Mouse (Mus musculus) hindbrain, embryonic 13.5 days (tissue): ENCODE results near the gene Galnt18. TPM values are rescaled to one million over a fixed set of nuclear protein-coding genes. Genes with fewer than 3 reads are reported as not detected.

Experiments
- ATAC-seq: fragments of 200-750 bp; cut with Nextera tagmentation; 2 replicates; pipeline ENCODE4 v1.8.0; 2017; ENCODE audit warnings: moderate TSS enrichment; ENCODE audit not compliant: low FRiP score
- H3K27ac ChIP-seq: fragments of 300-500 bp; sonication (generic); 2 replicates; pipeline ENCODE4 v1.5.1; 2015; ENCODE audit warnings: inconsistent platforms, mild to moderate bottlenecking, moderate library complexity
- H3K27me3 ChIP-seq: fragments of 300-500 bp; sonication (generic); 2 replicates; pipeline ENCODE4 v1.6.1; 2015; ENCODE audit warnings: mild to moderate bottlenecking, inconsistent platforms
- H3K36me3 ChIP-seq: fragments of 300-500 bp; sonication (generic); 2 replicates; pipeline ENCODE4 v1.6.1; 2015; ENCODE audit warnings: mild to moderate bottlenecking, inconsistent platforms
- H3K4me1 ChIP-seq: fragments of 300-500 bp; sonication (generic); replicated peaks from 2 replicates; pipeline ENCODE4 v1.6.1; 2015; ENCODE audit warnings: inconsistent platforms
- H3K4me2 ChIP-seq: fragments of 300-500 bp; sonication (generic); 2 replicates; pipeline ENCODE4 v1.6.1; 2015; ENCODE audit warnings: inconsistent platforms, mild to moderate bottlenecking, moderate library complexity
- H3K4me3 ChIP-seq: fragments of 300-500 bp; sonication (generic); 2 replicates; pipeline ENCODE4 v1.5.1; 2015; ENCODE audit warnings: mild to moderate bottlenecking, inconsistent platforms
- H3K9ac ChIP-seq: fragments of 300-500 bp; sonication (generic); 2 replicates; pipeline ENCODE4 v1.6.1; 2015; ENCODE audit warnings: mild to moderate bottlenecking, inconsistent platforms
- H3K9me3 ChIP-seq: fragments of 300-500 bp; sonication (generic); 2 replicates; pipeline ENCODE4 v1.6.1; 2016; ENCODE audit warnings: inconsistent platforms
- WGBS: fragments of 180-500 bp; shearing (Covaris S2); methylation state at CpG from one replicate; pipeline ENCODE4 v1.1.7; 2015; 5-methylcytosine and 5-hydroxymethylcytosine counted together
- polyA plus RNA-seq: library from polyadenylated mRNA; unstranded; fragments of >200 nt; fragmentation: Nextera tagmentation; extraction: Ambion mirVana; gene quantifications from 2 replicates; pipeline ENCODE4 v1.2.1, GENCODE M21; 2015

The Galnt18 gene
- polyA plus RNA-seq, 1 experiment from 2014 or later = 10.4 TPM

DNA sequence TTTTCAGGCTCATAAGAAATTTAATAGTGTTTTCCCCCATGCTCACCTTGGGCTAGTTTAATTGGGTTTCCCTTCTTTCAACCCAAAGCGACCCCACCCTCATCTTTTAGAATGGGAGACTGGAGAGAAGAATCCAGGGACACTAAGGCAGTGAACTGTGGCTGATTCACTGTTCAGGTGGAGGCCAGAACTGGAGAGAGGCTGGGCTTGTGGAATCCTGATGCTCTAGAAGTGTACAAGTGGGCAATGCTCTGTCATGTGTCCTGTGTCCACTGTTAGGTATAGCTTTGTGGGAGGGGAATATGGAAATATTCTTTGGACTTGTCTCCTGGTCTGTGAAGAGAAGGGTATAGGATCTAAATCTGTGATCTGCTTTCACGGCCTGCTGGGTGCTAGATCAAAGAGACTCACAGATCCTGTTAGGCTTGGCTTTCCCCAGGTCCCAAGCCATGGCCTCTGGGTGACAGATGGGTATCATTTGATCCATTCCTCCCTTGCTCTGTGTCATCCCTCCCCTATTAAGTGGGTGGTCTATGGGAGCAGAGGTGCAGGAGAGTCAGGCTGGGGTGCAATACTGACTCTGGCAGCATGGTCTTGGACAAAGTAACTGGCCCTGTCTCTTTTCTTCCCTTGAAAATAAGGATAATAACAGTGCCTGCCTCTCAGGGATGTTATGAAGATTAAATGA is 270.5 kb downstream of the Galnt18 start:
- H3K27me3 ChIP-seq = no peaks in the 10 kb centered on the region
- no peak overlapping the region for H3K27ac ChIP-seq
- peak; percentile 24; the same call in 1 of the 2 replicates for ATAC-seq
- H3K4me2 ChIP-seq = no peak overlapping the region
- 84% methylated on average over 2 of the region's 2 CpGs for WGBS
- no peaks in the 10 kb centered on the region for H3K4me1 ChIP-seq
- peaks cover 4% of the 10 kb centered on the region; the same call in 1 of the 2 replicates for H3K36me3 ChIP-seq
- no peak overlapping the region for H3K4me3 ChIP-seq
- no peak overlapping the region for H3K9ac ChIP-seq
- no peaks in the 10 kb centered on the region for H3K9me3 ChIP-seq

GRCm38 (mm10) chr7:111500616-111501015 is 279.2 kb downstream of the Galnt18 start:
- H3K27me3 ChIP-seq = 0 out of 2 replicates have a peak, but pooled peaks cover 5% of the 10 kb centered on the region
- H3K9ac ChIP-seq = no peak overlapping the region
- ATAC-seq = no peak
- 64% methylated on average over 2 of the region's 2 CpGs for WGBS
- no peaks in the 10 kb centered on the region for H3K36me3 ChIP-seq
- H3K27ac ChIP-seq = no peak overlapping the region
- no peak overlapping the region for H3K4me3 ChIP-seq
- no peaks in the 10 kb centered on the region for H3K9me3 ChIP-seq
- H3K4me2 ChIP-seq = no peak overlapping the region
- no peaks in the 10 kb centered on the region; the same call in 1 of the 2 replicates for H3K4me1 ChIP-seq

GRCm38 (mm10) chr7:111499255-111499790 is 280.5 kb downstream of the Galnt18 start:
- Histone ChIP-seq H3K4me2 (no peak overlapping the region), H3K27me3 (0 out of 2 replicates have a peak, but pooled peaks cover 5% of the 10 kb centered on the region), H3K4me1 (no peaks in the 10 kb centered on the region; the same call in 1 of the 2 replicates), H3K4me3 (no peak overlapping the region), H3K9me3 (no peaks in the 10 kb centered on the region), H3K27ac (no peak overlapping the region), H3K9ac (no peak overlapping the region), H3K36me3 (no peaks in the 10 kb centered on the region)
- WGBS = 66% methylated on average over 2 of the region's 2 CpGs
- ATAC-seq = no peak

DNA sequence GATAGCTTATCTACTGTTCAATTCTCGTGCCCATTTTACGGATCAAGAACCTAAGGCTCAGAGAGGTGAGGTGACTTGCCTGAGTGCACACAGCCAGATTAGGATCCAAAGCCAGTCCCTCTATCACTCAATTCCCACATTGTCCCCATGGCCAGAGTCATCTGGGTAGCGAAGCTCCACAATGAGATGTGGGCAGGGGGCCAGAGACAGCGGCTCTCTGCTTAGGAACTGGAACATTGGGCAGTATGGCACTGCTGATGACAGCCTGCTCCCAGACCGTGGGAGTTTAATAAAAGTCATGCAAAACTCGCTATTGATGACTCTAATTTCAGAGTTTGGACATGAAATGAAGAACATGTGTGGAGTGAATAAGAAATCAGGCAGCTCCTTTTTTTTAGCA is 282.6 kb downstream of the Galnt18 start:
- Histone ChIP-seq H3K9me3 (no peaks in the 10 kb centered on the region), H3K27me3 (0 out of 2 replicates have a peak, but pooled peaks cover 5% of the 10 kb centered on the region), H3K4me2 (no peak overlapping the region), H3K9ac (no peak overlapping the region), H3K4me1 (no peaks in the 10 kb centered on the region; the same call in 1 of the 2 replicates), H3K36me3 (no peaks in the 10 kb centered on the region), H3K4me3 (no peak overlapping the region), H3K27ac (no peak overlapping the region)
- 74% methylated on average over 6 of the region's 6 CpGs for WGBS
- no peak for ATAC-seq

DNA sequence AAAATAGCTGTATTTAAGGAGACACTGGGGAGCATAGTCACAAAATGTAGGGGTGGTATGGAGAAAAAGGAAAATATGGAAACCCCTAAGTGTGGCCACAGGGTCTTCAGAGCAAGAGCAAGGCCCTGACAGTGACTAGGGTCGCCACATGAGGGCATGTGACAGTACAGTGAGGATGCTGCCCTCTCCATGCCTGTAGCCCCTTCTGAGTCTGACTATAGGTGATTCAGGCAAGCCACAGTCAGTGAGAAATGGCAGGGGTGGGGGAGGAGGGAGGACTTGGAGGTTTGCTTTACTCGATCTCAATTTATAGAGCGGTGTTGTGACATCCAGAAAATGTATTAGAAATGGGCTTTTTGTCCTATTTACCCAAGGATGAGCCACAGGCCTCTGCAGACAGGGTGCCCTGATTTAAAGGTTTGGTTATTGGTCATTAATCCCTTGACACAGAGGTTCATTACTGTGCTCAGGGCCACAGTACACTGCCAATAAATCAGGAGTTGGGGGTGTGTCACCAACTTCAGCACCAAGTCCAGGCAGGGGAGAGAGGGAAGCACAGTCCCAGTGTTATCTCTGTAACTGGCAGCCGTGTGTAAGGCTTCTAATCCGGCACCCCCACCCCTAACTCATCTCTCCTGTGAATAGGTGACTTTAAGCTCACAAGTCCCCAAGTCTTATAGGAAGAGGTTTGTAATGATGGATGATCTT is 287.4 kb downstream of the Galnt18 start:
- 0 out of 2 replicates have a peak, but pooled peaks cover 2% of the 10 kb centered on the region for H3K27me3 ChIP-seq
- no peak overlapping the region for H3K9ac ChIP-seq
- no peak for ATAC-seq
- H3K9me3 ChIP-seq = no peaks in the 10 kb centered on the region
- H3K27ac ChIP-seq = no peak overlapping the region
- no peaks in the 10 kb centered on the region for H3K36me3 ChIP-seq
- H3K4me3 ChIP-seq = no peak overlapping the region
- peaks cover 9% of the 10 kb centered on the region; the same call in 1 of the 2 replicates for H3K4me1 ChIP-seq
- whole genome bisulfite sequencing = 81% methylated on average over 5 of the region's 5 CpGs
- H3K4me2 ChIP-seq = no peak overlapping the region

DNA sequence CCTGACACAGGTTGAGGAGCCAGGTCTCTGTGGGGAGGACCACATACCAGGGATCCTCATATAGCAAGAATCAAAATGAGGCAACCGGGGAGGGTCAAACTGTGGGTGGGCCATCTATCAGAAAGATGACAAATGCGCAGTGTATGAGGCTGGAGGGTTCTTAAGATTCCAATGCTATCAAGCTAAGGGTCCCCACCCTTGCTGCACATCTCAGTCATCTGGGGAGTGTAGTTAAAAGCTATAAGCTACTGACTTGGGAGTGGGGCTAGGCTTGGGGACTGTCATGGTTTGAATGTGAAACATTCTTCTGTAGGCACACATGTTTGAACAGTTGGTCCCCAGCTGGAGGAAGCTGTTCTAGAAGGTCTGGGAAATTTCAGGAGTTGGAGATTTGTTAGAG is 288.2 kb downstream of the Galnt18 start:
- no peak for ATAC-seq
- H3K36me3 ChIP-seq = no peaks in the 10 kb centered on the region
- H3K9me3 ChIP-seq = no peaks in the 10 kb centered on the region
- peaks cover 17% of the 10 kb centered on the region for H3K4me1 ChIP-seq
- 83% methylated on average over 2 of the region's 2 CpGs for WGBS
- H3K4me2 ChIP-seq = no peak overlapping the region
- H3K27me3 ChIP-seq = 0 out of 2 replicates have a peak, but pooled peaks cover under 1% of the 10 kb centered on the region
- no peak overlapping the region for H3K4me3 ChIP-seq
- H3K27ac ChIP-seq = no peak overlapping the region
- no peak overlapping the region for H3K9ac ChIP-seq

- 12% methylated on average over 3 of the region's 3 CpGs for WGBS
- H3K36me3 ChIP-seq = no peaks in the 10 kb centered on the region
- H3K9ac ChIP-seq = no peak overlapping the region
- no peak for ATAC-seq
- H3K9me3 ChIP-seq = no peaks in the 10 kb centered on the region
- H3K4me3 ChIP-seq = no peak overlapping the region
- 0 out of 2 replicates have a peak, but pooled peaks cover 3% of the 10 kb centered on the region for H3K27me3 ChIP-seq
- H3K4me2 ChIP-seq = no peak overlapping the region
- no peak overlapping the region for H3K27ac ChIP-seq
- peaks cover 17% of the 10 kb centered on the region for H3K4me1 ChIP-seq
These were observed 292.9 kb downstream of the Galnt18 start for GRCm38 (mm10) chr7:111486811-111487333.

- H3K27ac ChIP-seq = no peak overlapping the region
- H3K4me2 ChIP-seq = no peak overlapping the region
- H3K9me3 ChIP-seq = no peaks in the 10 kb centered on the region
- H3K9ac ChIP-seq = no peak overlapping the region
- H3K4me1 ChIP-seq = peaks cover 11% of the 10 kb centered on the region
- no peaks in the 10 kb centered on the region for H3K36me3 ChIP-seq
- ATAC-seq = no peak
- WGBS = 76% methylated on average over 4 of the region's 4 CpGs
- 0 out of 2 replicates have a peak, but pooled peaks cover 3% of the 10 kb centered on the region for H3K27me3 ChIP-seq
- H3K4me3 ChIP-seq = no peak overlapping the region
These were observed 295.9 kb downstream of the Galnt18 start for GRCm38 (mm10) chr7:111483896-111484295.

DNA sequence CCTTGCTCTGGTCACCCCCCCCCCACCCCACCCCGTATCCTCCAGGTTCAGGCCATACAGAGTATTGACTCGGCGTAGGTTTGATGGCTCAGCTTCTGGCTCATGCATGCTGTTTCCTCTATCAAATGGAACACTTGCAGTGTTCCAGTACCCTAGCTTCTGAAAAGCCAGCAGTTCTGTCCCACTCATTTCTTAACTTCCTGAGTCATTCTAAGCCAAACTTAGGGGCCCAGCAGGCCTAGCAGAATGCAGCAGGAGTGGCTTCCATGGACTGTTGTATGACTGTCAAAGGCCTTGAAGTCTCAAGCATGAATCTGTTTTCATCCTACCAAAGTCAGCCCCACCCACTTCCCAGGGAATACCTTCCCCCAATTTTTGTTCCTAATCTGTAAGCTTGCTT is 296.5 kb downstream of the Galnt18 start:
- no peak overlapping the region for H3K27ac ChIP-seq
- no peak overlapping the region for H3K4me2 ChIP-seq
- no peak for ATAC-seq
- H3K9ac ChIP-seq = no peak overlapping the region
- WGBS = 98% methylated on average over 3 of the region's 3 CpGs
- peaks cover 11% of the 10 kb centered on the region for H3K4me1 ChIP-seq
- no peak overlapping the region for H3K4me3 ChIP-seq
- H3K36me3 ChIP-seq = no peaks in the 10 kb centered on the region
- H3K27me3 ChIP-seq = 0 out of 2 replicates have a peak, but pooled peaks cover 3% of the 10 kb centered on the region
- H3K9me3 ChIP-seq = no peaks in the 10 kb centered on the region

GRCm38 (mm10) chr7:111467715-111468114 is 312.1 kb downstream of the Galnt18 start:
- H3K9ac ChIP-seq = no peak overlapping the region
- no peak for ATAC-seq
- no peaks in the 10 kb centered on the region for H3K9me3 ChIP-seq
- H3K4me2 ChIP-seq = no peak overlapping the region
- no peaks in the 10 kb centered on the region for H3K36me3 ChIP-seq
- WGBS = 63% methylated on average over 5 of the region's 5 CpGs
- H3K4me3 ChIP-seq = no peak overlapping the region
- no peaks in the 10 kb centered on the region for H3K4me1 ChIP-seq
- H3K27me3 ChIP-seq = no peaks in the 10 kb centered on the region
- H3K27ac ChIP-seq = no peak overlapping the region

GRCm38 (mm10) chr7:111466720-111467119 is 313.1 kb downstream of the Galnt18 start:
- ATAC-seq = no peak
- no peaks in the 10 kb centered on the region for H3K9me3 ChIP-seq
- 74% methylated on average over 1 of the region's 1 CpGs for WGBS
- no peaks in the 10 kb centered on the region for H3K27me3 ChIP-seq
- H3K27ac ChIP-seq = no peak overlapping the region
- no peak overlapping the region for H3K9ac ChIP-seq
- H3K4me3 ChIP-seq = no peak overlapping the region
- no peaks in the 10 kb centered on the region for H3K36me3 ChIP-seq
- H3K4me1 ChIP-seq = no peaks in the 10 kb centered on the region
- H3K4me2 ChIP-seq = no peak overlapping the region

DNA sequence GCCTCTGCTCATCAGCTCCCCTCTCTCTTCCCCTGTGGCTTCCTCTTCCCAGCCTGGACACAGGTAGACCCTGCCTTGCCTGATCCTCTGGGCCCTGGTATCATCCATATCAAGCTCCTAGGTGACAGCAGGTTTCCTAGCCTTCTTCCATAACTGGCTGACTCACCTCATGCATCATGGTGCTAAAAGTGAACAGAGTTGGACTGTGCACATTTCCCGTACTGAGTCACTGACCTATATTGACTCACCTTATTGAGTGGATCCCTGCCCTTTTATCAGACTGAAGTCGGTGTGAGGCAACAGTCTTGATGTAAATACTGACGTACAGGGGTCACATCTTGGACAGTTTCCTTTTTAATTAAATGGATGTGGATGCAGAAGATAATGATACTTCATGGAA is 313.7 kb downstream of the Galnt18 start:
- no peak for ATAC-seq
- 86% methylated on average over 3 of the region's 3 CpGs for WGBS
- H3K4me2 ChIP-seq = no peak overlapping the region

More for the DNA sequence above, 313.7 kb downstream of the Galnt18 start:
- Histone ChIP-seq H3K27me3 (no peaks in the 10 kb centered on the region), H3K27ac (no peak overlapping the region), H3K9me3 (no peaks in the 10 kb centered on the region), H3K4me1 (no peaks in the 10 kb centered on the region), H3K9ac (no peak overlapping the region), H3K4me3 (no peak overlapping the region), H3K36me3 (no peaks in the 10 kb centered on the region)
